Mouse (Mus musculus): ENCODE measurements around the gene Tm7sf3. TPM values are rescaled to one million over a fixed set of nuclear protein-coding genes. Genes with fewer than 3 reads are reported as not detected.

Tm7sf3 gene
- polyA plus RNA-seq, 2 experiments from 2014 or later = 3.8 to 4.2 TPM

- no peak for ATAC-seq
These were observed 10.6 kb upstream of the Tm7sf3 start for GRCm38 (mm10) chr6:146653197-146653596.

GRCm38 (mm10) chr6:146651431-146651830 is 8.8 kb upstream of the Tm7sf3 start:
- ATAC-seq = no peak

- no peak for ATAC-seq
These were observed 7.4 kb upstream of the Tm7sf3 start for GRCm38 (mm10) chr6:146650013-146650412.

GRCm38 (mm10) chr6:146643184-146643570 is 553 bp upstream of the Tm7sf3 start:
- ATAC-seq = no peak

- peak; percentile 13 for ATAC-seq
These were observed 908 bp downstream of the Tm7sf3 start for GRCm38 (mm10) chr6:146641621-146642210.

- ATAC-seq = no peak
These were observed 1.6 kb downstream of the Tm7sf3 start for GRCm38 (mm10) chr6:146640991-146641390.

- no peak for ATAC-seq
These were observed 2.3 kb downstream of the Tm7sf3 start for GRCm38 (mm10) chr6:146640068-146640965.

GRCm38 (mm10) chr6:146636482-146636881 is 6.1 kb downstream of the Tm7sf3 start:
- ATAC-seq = no peak

GRCm38 (mm10) chr6:146634759-146635606 is 7.6 kb downstream of the Tm7sf3 start:
- ATAC-seq = peak; percentile 29

- ATAC-seq = peak; percentile 85
These were observed 8.5 kb downstream of the Tm7sf3 start for GRCm38 (mm10) chr6:146634015-146634722.

GRCm38 (mm10) chr6:146633629-146634014 is 9.0 kb downstream of the Tm7sf3 start:
- no peak for ATAC-seq

- no peak for ATAC-seq
These were observed 9.5 kb downstream of the Tm7sf3 start for GRCm38 (mm10) chr6:146633097-146633496.

- no peak for ATAC-seq
These were observed 10.2 kb downstream of the Tm7sf3 start for GRCm38 (mm10) chr6:146632403-146632802.

GRCm38 (mm10) chr6:146631847-146632246 is 10.8 kb downstream of the Tm7sf3 start:
- ATAC-seq = no peak

- no peak for ATAC-seq
These were observed 11.7 kb downstream of the Tm7sf3 start for GRCm38 (mm10) chr6:146630961-146631360.

- ATAC-seq = no peak
These were observed 12.6 kb downstream of the Tm7sf3 start for GRCm38 (mm10) chr6:146629781-146630756.

GRCm38 (mm10) chr6:146628123-146628522 is 14.5 kb downstream of the Tm7sf3 start:
- ATAC-seq = no peak

- ATAC-seq = no peak
These were observed 26.0 kb downstream of the Tm7sf3 start for GRCm38 (mm10) chr6:146616670-146617069.

GRCm38 (mm10) chr6:146615891-146616290 is 26.7 kb downstream of the Tm7sf3 start:
- ATAC-seq = no peak

- no peak for ATAC-seq
These were observed 28.1 kb downstream of the Tm7sf3 start for GRCm38 (mm10) chr6:146614541-146614940.

GRCm38 (mm10) chr6:146613907-146614306 is 28.7 kb downstream of the Tm7sf3 start:
- ATAC-seq = no peak
